Mouse (Mus musculus) thymus, postnatal 4 days (tissue): ENCODE measurements at regions not wholly inside any gene's neighbourhood (a gene's known extent, or its start where the extent isn't known, plus 50 kb on each side); places are given as distances from the start of the nearest gene placed in this dataset.
"Not testable (repeated sequence)": the region's sequence is repeated elsewhere in the genome, so short reads cannot be mapped to it uniquely, and the experiment has no call there.

Source experiments
- DNase-seq: peaks from one replicate; pipeline ENCODE4 v3.0.0; 2021

GRCm38 (mm10) chr13:65934376-65935071, 184.8 kb upstream of the Gm10324 start:
- DNase-seq = not testable (repeated sequence)

- DNase-seq = not testable (repeated sequence)
These were observed 169.1 kb upstream of the Gm10324 start for GRCm38 (mm10) chr13:65950250-65950649.

- not testable (repeated sequence) for DNase-seq
These were observed 128.4 kb upstream of the Gm10324 start for GRCm38 (mm10) chr13:65990916-65991433.

DNA sequence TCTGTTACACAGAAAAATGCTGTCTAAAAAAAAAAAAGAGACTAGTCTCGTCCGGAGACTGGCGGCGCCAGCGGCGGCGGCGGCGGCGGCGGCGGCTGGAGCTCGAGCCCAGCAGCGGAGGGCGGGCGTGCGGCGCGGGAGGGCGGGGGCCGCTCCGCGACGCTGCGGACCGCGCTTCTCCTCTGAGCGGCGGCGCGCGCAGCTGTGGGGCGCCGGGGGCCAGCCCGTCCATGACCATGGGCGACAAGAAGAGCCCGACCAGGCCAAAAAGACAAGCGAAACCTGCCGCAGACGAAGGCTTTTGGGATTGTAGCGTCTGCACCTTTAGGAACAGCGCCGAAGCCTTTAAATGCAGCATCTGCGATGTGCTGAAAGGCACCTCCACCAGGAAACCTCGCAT, 111.8 kb upstream of the Gm10324 start:
- peak; percentile 12 for DNase-seq

- not testable (repeated sequence) for DNase-seq
These were observed 87.4 kb upstream of the Gm10324 start for GRCm38 (mm10) chr13:66031942-66032341.

DNA sequence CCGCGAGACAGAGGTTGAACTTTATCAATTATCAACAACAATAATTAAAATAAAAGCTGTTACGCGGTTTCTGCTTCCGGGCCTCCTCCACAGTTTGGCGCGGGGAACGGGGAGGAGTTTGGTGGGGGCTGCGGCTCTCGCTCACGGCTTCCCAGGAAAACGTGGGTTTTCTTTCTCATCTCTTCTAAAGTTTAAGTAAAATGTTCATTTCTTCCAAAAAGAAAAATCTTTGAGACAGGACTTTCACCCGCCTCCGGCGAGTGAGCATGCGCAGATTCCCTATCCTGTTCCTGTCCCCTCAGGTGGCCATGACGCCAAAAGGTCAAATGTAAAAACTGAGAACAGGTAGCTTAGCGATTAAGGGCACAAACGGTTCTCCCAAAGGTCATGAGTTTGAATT, 56.7 kb upstream of the Gm10324 start:
- not testable (repeated sequence) for DNase-seq

GRCm38 (mm10) chr13:66063388-66063787, 56.0 kb upstream of the Gm10324 start:
- DNase-seq = not testable (repeated sequence)
